Mouse (Mus musculus): Measurements from ENCODE around the gene Wscd2. TPM values are rescaled to one million over a fixed set of nuclear protein-coding genes. Genes with fewer than 3 reads are reported as not detected.

Wscd2 gene
- polyA plus RNA-seq, 1 experiment from 2014 or later = 11.3 TPM

DNA sequence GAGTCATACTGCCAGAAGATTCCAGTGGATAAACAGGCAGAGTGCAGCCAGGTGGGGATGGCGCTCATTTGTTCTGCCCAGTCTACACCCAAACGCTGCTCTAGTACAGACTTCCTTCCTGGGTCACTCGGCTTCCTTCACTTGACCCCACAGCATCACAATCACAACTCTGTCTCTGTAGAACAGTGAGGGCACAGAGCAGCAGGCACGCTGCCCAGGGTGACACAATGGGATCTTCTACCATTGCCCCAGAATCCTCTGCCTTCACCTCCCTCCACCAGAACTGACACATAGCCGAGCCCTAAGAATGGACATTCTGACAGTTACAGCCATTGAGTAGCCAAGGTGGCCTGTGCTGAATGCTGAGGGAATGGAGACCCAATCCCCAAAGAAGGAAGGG, 20.3 kb upstream of the Wscd2 start:
- H3K4me3 ChIP-seq (replicated peaks; ENCODE audit: low read length) = no peak overlapping the region
- no peak overlapping the region for H3K9ac ChIP-seq (replicated peaks; ENCODE audit: low read depth, low read length)
- ATAC-seq = no peak
- no peak overlapping the region for H3K27ac ChIP-seq (ENCODE audit: low read length)
- H3K36me3 ChIP-seq (ENCODE audit: control insufficient read depth, insufficient read depth) = no peaks in the 10 kb centered on the region
- WGBS = 86% methylated on average over 5 of the region's 5 CpGs
- H3K27me3 ChIP-seq (replicated peaks; ENCODE audit: control insufficient read depth, insufficient read depth, low read length) = no peaks in the 10 kb centered on the region
- H3K4me2 ChIP-seq (ENCODE audit: low read length) = no peak overlapping the region
- H3K9me3 ChIP-seq (ENCODE audit: control insufficient read depth, low read length) = no peaks in the 10 kb centered on the region
- peaks cover 11% of the 10 kb centered on the region for H3K4me1 ChIP-seq (replicated peaks; ENCODE audit: control insufficient read depth, insufficient read depth, low read length)

DNA sequence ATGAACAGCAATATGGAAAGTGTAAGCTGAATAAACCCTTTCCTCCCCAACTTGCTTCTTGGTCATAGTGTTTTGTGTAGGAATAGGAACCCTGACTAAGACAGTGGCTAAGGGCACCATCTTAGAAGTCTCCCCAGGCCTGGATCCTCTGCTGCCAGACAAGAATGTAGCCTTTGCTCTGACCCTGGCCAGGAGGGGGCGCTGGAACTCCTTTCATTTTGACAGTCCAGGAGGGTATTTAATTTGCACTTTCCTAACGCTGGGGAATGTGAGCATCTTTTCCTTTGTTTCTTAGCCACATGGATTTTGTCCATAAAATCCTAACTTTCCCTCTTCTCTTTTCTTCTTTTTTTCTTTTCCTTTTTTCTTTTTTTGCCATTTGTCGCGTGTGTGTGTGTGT, 18.7 kb upstream of the Wscd2 start:
- no peak overlapping the region for H3K4me2 ChIP-seq (ENCODE audit: low read length)
- H3K36me3 ChIP-seq (ENCODE audit: control insufficient read depth, insufficient read depth) = no peaks in the 10 kb centered on the region
- H3K27ac ChIP-seq (ENCODE audit: low read length) = no peak overlapping the region
- WGBS = 40% methylated on average over 4 of the region's 4 CpGs
- H3K9me3 ChIP-seq (ENCODE audit: control insufficient read depth, low read length) = no peaks in the 10 kb centered on the region; the same call in 1 of the 2 replicates
- H3K4me1 ChIP-seq (replicated peaks; ENCODE audit: control insufficient read depth, insufficient read depth, low read length) = peaks cover 11% of the 10 kb centered on the region; the same call in 1 of the 2 replicates
- H3K4me3 ChIP-seq (replicated peaks; ENCODE audit: low read length) = no peak overlapping the region
- no peaks in the 10 kb centered on the region for H3K27me3 ChIP-seq (replicated peaks; ENCODE audit: control insufficient read depth, insufficient read depth, low read length)
- no peak overlapping the region for H3K9ac ChIP-seq (replicated peaks; ENCODE audit: low read depth, low read length)
- no peak for ATAC-seq

DNA sequence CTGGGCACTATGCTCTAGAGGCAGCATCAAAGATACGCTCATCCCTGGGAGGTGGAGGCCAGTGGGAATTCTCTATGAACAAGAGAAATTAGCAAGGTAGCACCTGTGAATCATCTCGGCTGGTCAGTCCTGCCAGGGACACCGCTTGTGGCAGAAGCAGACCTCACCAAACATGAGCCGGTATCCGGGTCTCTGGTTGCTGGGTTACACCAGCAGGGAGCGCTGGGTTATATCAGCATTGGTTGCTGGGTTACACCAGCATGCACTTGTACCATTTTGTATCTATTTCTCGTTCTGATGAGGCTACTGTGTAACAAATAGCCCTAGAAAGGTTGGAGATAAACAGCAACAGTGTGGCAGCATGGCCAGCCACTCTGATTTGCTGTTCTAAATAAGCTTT, 17.8 kb upstream of the Wscd2 start:
- ATAC-seq = no peak
- 59% methylated on average over 7 of the region's 7 CpGs for WGBS
- no peak overlapping the region for H3K9ac ChIP-seq (replicated peaks; ENCODE audit: low read depth, low read length)
- H3K4me2 ChIP-seq (ENCODE audit: low read length) = no peak overlapping the region
- no peak overlapping the region for H3K27ac ChIP-seq (ENCODE audit: low read length)
- H3K9me3 ChIP-seq (ENCODE audit: control insufficient read depth, low read length) = no peaks in the 10 kb centered on the region; the same call in 1 of the 2 replicates
- H3K36me3 ChIP-seq (ENCODE audit: control insufficient read depth, insufficient read depth) = no peaks in the 10 kb centered on the region
- H3K4me3 ChIP-seq (replicated peaks; ENCODE audit: low read length) = no peak overlapping the region
- peaks cover 3% of the 10 kb centered on the region; the same call in 1 of the 2 replicates for H3K4me1 ChIP-seq (replicated peaks; ENCODE audit: control insufficient read depth, insufficient read depth, low read length)
- no peaks in the 10 kb centered on the region for H3K27me3 ChIP-seq (replicated peaks; ENCODE audit: control insufficient read depth, insufficient read depth, low read length)

DNA sequence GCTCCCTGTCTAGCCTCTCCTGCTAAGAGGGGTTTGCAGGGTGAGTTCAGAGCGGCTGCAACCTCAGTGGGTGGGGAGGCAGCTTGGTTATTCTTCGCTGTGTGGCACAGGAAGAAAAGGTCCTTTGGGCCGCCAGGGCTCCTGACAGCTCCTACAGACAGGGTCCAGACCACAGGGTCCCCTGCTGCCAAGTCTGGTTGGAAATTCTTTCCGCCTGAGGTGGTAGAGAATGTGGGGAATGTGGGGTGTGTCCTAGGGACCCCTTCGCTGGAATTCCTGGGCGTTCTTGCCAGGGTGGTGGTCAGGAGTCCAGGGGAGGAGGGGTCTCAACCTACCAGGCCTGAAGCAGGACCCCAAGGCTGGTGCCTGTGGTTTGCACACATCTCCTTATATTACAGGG, 13.3 kb upstream of the Wscd2 start:
- H3K4me2 ChIP-seq (ENCODE audit: low read length) = no peak overlapping the region
- WGBS = 23% methylated on average over 6 of the region's 6 CpGs
- H3K27ac ChIP-seq (ENCODE audit: low read length) = no peak overlapping the region
- H3K36me3 ChIP-seq (ENCODE audit: control insufficient read depth, insufficient read depth) = no peaks in the 10 kb centered on the region
- ATAC-seq = peak; percentile 33; the same call in 1 of the 2 replicates
- H3K9ac ChIP-seq (replicated peaks; ENCODE audit: low read depth, low read length) = no peak overlapping the region
- no peaks in the 10 kb centered on the region; the same call in 1 of the 2 replicates for H3K9me3 ChIP-seq (ENCODE audit: control insufficient read depth, low read length)
- no peaks in the 10 kb centered on the region for H3K27me3 ChIP-seq (replicated peaks; ENCODE audit: control insufficient read depth, insufficient read depth, low read length)
- no peaks in the 10 kb centered on the region for H3K4me1 ChIP-seq (replicated peaks; ENCODE audit: control insufficient read depth, insufficient read depth, low read length)
- no peak overlapping the region for H3K4me3 ChIP-seq (replicated peaks; ENCODE audit: low read length)

DNA sequence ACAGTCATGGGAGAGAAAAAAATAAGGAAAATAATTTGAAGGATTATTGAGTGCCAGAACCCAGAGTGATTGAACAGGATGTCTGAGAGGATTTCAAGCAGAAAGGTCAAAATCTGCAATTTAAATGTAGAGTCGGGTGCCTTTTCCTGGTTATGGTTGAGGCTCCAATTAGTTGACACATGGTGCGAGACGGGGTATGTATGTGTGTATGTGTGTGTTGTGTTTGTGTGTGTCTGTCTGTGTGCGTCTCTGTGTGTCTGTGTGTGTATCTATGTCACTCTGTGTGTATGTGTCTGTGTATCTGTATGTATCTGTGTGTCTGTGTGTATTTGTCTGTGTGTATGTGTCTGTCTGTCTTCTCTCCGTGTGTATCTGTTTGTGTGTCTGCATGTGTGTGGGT, 11.1 kb upstream of the Wscd2 start:
- peak; percentile 43; the same call in 1 of the 2 replicates for ATAC-seq
- H3K9ac ChIP-seq (replicated peaks; ENCODE audit: low read depth, low read length) = no peak overlapping the region
- no peaks in the 10 kb centered on the region for H3K36me3 ChIP-seq (ENCODE audit: control insufficient read depth, insufficient read depth)
- H3K4me1 ChIP-seq (replicated peaks; ENCODE audit: control insufficient read depth, insufficient read depth, low read length) = no peaks in the 10 kb centered on the region
- H3K4me2 ChIP-seq (ENCODE audit: low read length) = no peak overlapping the region
- no peaks in the 10 kb centered on the region for H3K27me3 ChIP-seq (replicated peaks; ENCODE audit: control insufficient read depth, insufficient read depth, low read length)
- 60% methylated on average over 5 of the region's 5 CpGs for WGBS
- H3K9me3 ChIP-seq (ENCODE audit: control insufficient read depth, low read length) = no peaks in the 10 kb centered on the region; the same call in 1 of the 2 replicates
- H3K4me3 ChIP-seq (replicated peaks; ENCODE audit: low read length) = no peak overlapping the region
- H3K27ac ChIP-seq (ENCODE audit: low read length) = no peak overlapping the region

- no peak overlapping the region for H3K9ac ChIP-seq (replicated peaks; ENCODE audit: low read depth, low read length)
- WGBS = 49% methylated on average over 5 of the region's 5 CpGs
Observed at GRCm38 (mm10) chr5:113480451-113480850, 9.7 kb upstream of the Wscd2 start.

GRCm38 (mm10) chr5:113485584-113486162, 4.5 kb upstream of the Wscd2 start:
- no peak overlapping the region for H3K4me3 ChIP-seq (replicated peaks; ENCODE audit: low read length)
- H3K27me3 ChIP-seq (replicated peaks; ENCODE audit: control insufficient read depth, insufficient read depth, low read length) = no peaks in the 10 kb centered on the region
- H3K4me1 ChIP-seq (replicated peaks; ENCODE audit: control insufficient read depth, insufficient read depth, low read length) = peaks cover 5% of the 10 kb centered on the region
- H3K4me2 ChIP-seq (ENCODE audit: low read length) = no peak overlapping the region
- H3K27ac ChIP-seq (ENCODE audit: low read length) = no peak overlapping the region
- H3K9me3 ChIP-seq (ENCODE audit: control insufficient read depth, low read length) = no peaks in the 10 kb centered on the region
- H3K36me3 ChIP-seq (ENCODE audit: control insufficient read depth, insufficient read depth) = no peaks in the 10 kb centered on the region
- no peak overlapping the region for H3K9ac ChIP-seq (replicated peaks; ENCODE audit: low read depth, low read length)
- ATAC-seq = no peak
- WGBS = 77% methylated on average over 11 of the region's 11 CpGs

More at GRCm38 (mm10) chr5:113480451-113480850, 9.7 kb upstream of the Wscd2 start:
- Histone ChIP-seq H3K9me3 (ENCODE audit: control insufficient read depth, low read length) (no peaks in the 10 kb centered on the region; the same call in 1 of the 2 replicates), H3K4me3 (replicated peaks; ENCODE audit: low read length) (no peak overlapping the region), H3K27ac (ENCODE audit: low read length) (no peak overlapping the region), H3K4me2 (ENCODE audit: low read length) (no peak overlapping the region), H3K27me3 (replicated peaks; ENCODE audit: control insufficient read depth, insufficient read depth, low read length) (no peaks in the 10 kb centered on the region), H3K36me3 (ENCODE audit: control insufficient read depth, insufficient read depth) (no peaks in the 10 kb centered on the region), H3K4me1 (replicated peaks; ENCODE audit: control insufficient read depth, insufficient read depth, low read length) (no peaks in the 10 kb centered on the region)
- no peak for ATAC-seq

DNA sequence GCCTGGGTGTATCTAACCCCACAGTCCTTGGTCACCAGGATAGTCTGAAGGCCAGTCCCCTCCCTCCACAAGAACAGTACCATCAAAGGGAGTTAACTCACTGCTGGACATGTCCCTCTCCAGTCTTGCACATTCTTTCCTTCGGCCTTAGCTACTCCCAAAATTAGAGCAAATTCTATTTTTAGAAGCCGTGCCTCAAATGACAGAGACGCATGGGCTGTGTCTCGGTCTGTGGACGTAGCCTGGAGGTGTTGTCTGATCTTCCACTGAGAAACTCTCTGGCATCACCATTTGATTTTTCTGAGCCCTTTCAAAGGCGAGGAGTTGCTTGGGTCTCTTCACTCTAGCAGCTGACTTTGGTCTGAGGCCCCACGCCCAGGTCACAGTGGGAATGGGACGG, 2.3 kb upstream of the Wscd2 start:
- no peak overlapping the region for H3K4me2 ChIP-seq (ENCODE audit: low read length)
- H3K9me3 ChIP-seq (ENCODE audit: control insufficient read depth, low read length) = no peaks in the 10 kb centered on the region
- peaks cover 21% of the 10 kb centered on the region for H3K4me1 ChIP-seq (replicated peaks; ENCODE audit: control insufficient read depth, insufficient read depth, low read length)
- H3K27me3 ChIP-seq (replicated peaks; ENCODE audit: control insufficient read depth, insufficient read depth, low read length) = no peaks in the 10 kb centered on the region
- H3K27ac ChIP-seq (ENCODE audit: low read length) = no peak overlapping the region
- no peaks in the 10 kb centered on the region for H3K36me3 ChIP-seq (ENCODE audit: control insufficient read depth, insufficient read depth)
- no peak overlapping the region for H3K4me3 ChIP-seq (replicated peaks; ENCODE audit: low read length)
- 80% methylated on average over 8 of the region's 8 CpGs for WGBS
- ATAC-seq = no peak
- H3K9ac ChIP-seq (replicated peaks; ENCODE audit: low read depth, low read length) = no peak overlapping the region

- no peak for ATAC-seq
- 90% methylated on average over 9 of the region's 9 CpGs for WGBS
- Histone ChIP-seq H3K36me3 (ENCODE audit: control insufficient read depth, insufficient read depth) (no peaks in the 10 kb centered on the region), H3K9me3 (ENCODE audit: control insufficient read depth, low read length) (no peaks in the 10 kb centered on the region), H3K4me3 (replicated peaks; ENCODE audit: low read length) (no peak overlapping the region), H3K27me3 (replicated peaks; ENCODE audit: control insufficient read depth, insufficient read depth, low read length) (no peaks in the 10 kb centered on the region), H3K9ac (replicated peaks; ENCODE audit: low read depth, low read length) (no peak overlapping the region), H3K4me2 (ENCODE audit: low read length) (no peak overlapping the region), H3K4me1 (replicated peaks; ENCODE audit: control insufficient read depth, insufficient read depth, low read length) (peaks cover 26% of the 10 kb centered on the region), H3K27ac (ENCODE audit: low read length) (no peak overlapping the region)
Observed at GRCm38 (mm10) chr5:113489617-113490016, 516 bp upstream of the Wscd2 start.

Data from forebrain, embryonic 16.5 days (tissue).